Mouse (Mus musculus): ENCODE measurements around the gene Asic5. TPM values are rescaled to one million over a fixed set of nuclear protein-coding genes. Genes with fewer than 3 reads are reported as not detected.

Asic5 gene
- total RNA-seq, 2 experiments from 2014 or later, result not detected

Other genes starting within 250 kb of the Asic5 start
- gene Ctso, start 49.7 kb upstream of the Asic5 start, total RNA-seq (2021), result 10 to 100 TPM; 16.0 to 16.4 TPM
- gene Tdo2, start 6.1 kb upstream of the Asic5 start, total RNA-seq (2021), result 1 to 10 TPM; 1.0 to 1.2 TPM
- gene Gucy1b1, start 92.4 kb downstream of the Asic5 start, total RNA-seq (2021), result 100 to 1,000 TPM; 169 to 174 TPM
- gene Gucy1a1, start 163.5 kb downstream of the Asic5 start, total RNA-seq (2021), result 10 to 100 TPM; 84.1 to 84.3 TPM

Data from left cerebral cortex, adult 18-20 months (tissue).